18 mouse cellular contexts compared by ENCODE assay signal in the genomic region with DNA sequence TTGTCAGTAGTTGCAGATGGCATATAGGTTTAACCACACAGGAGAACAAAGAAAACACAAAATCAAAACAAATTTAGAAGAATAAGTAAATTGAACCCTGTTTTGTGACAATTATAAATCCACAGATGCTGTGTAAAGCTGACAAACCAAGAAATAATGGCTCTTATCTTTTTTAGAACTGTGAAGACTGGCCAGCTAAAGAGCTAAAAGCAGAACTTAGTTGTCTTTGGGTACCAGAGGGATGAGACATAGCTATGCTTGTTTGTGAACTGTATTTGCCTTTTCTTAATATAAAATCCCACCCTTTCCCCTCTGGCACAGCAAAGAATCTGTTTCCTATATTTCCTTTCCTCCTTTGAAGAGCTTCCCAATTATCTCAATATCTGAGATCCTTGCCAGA. TPM values are rescaled to one million over a fixed set of nuclear protein-coding genes. Genes with fewer than 3 reads are reported as not detected.
A peak's percentile ranks its signal among the peaks of the same experiment; 100 is the strongest.
DNase-seq lines count a peak whose midpoint lies in the region; TF ChIP-seq lines count a peak whose summit lies in the region.
"Had no signal": no experiment of that assay in that cellular context is flagged by ENCODE, and none has a peak within 500 bp of the region (broad histone marks: within the 10 kb centered on the region; RNA-seq: fewer than 3 reads in every experiment).

No protein-coding gene starts in this region.

- H3K27ac ChIP-seq in MEL (ENCODE audit: control insufficient read depth, low read depth, low read length), result no peak overlapping the region

- TF ChIP-seq POLR2A in MEL (IDR thresholded peaks at IDR 0.05; ENCODE audit: control insufficient read depth in 1 of 2, insufficient read depth in 1 of 2, low read depth in 1 of 2, low read length in 2 of 2, poor library complexity in 1 of 2), result no peak

- DNase-seq in MEL (ENCODE audit: low read depth, low spot score) (peak; percentile 70), liver (no peak)
- DNase-seq: adrenal gland, adult 2 months; adrenal gland, adult 8-10 months; adrenal gland, postnatal 10 days; adrenal gland, postnatal 14 days; adrenal gland, postnatal 25 days; adrenal gland, postnatal 36 days; B cell, adult 2 months; cerebellum, adult 11 months; cerebellum, adult 11-12 months; cerebellum, adult 18-20 months; cerebellum, adult 2 months; cerebellum, adult 8-10 months had no signal

- H3K79me2 ChIP-seq in MEL (ENCODE audit: control insufficient read depth, insufficient read depth, low read length, poor library complexity), result peaks cover 19% of the 10 kb centered on the region

- no peaks in the 10 kb centered on the region for H3K27me3 ChIP-seq in MEL (ENCODE audit: control insufficient read depth in 1 of 2, insufficient read depth in 2 of 2, low read length in 2 of 2)
- H3K27me3 ChIP-seq: CH12.LX, Patski had no signal

- peaks cover 0 to 59% of the 10 kb centered on the region in 2 experiments; a peak in 2 of 4 replicates for H3K36me3 ChIP-seq in MEL (ENCODE audit: control insufficient read depth in 1 of 2, insufficient read depth in 2 of 2, low read length in 2 of 2)

- no peak for TF ChIP-seq RAD21 in MEL (IDR thresholded peaks at IDR 0.05; ENCODE audit: low read depth, low read length)

- H3K9ac ChIP-seq in MEL (ENCODE audit: control insufficient read depth, low read depth, low read length, poor library complexity, severe bottlenecking), result no peak overlapping the region

- peak in 1 of 2 experiments; percentile 69; a peak in 2 of 4 replicates for TF ChIP-seq EP300 in MEL (IDR thresholded peaks at IDR 0.05; ENCODE audit: low read depth in 1 of 2, low read length in 2 of 2)

- H3K4me3 ChIP-seq in MEL (ENCODE audit: control insufficient read depth in 1 of 2, insufficient read depth in 1 of 2, low read depth in 2 of 2, low read length in 2 of 2), result no peak overlapping the region

- no peak for TF ChIP-seq CTCF in MEL (IDR thresholded peaks at IDR 0.05 in 2 of 3, conservative IDR thresholded peaks at IDR 0.05 in 1 of 3; ENCODE audit: control insufficient read depth in 1 of 3, insufficient read depth in 1 of 3, low read depth in 2 of 3, low read length in 3 of 3, poor library complexity in 1 of 3, severe bottlenecking in 1 of 3)

- peaks cover 30 to 32% of the 10 kb centered on the region in 2 experiments for H3K4me1 ChIP-seq in MEL (ENCODE audit: control insufficient read depth in 1 of 2, insufficient read depth in 2 of 2, low read length in 2 of 2)

- no peaks in the 10 kb centered on the region for H3K9me3 ChIP-seq in MEL (replicated peaks; ENCODE audit: insufficient read depth, low read length)
- H3K9me3 ChIP-seq: G1E had no signal

TF ChIP-seq in MEL, 35 proteins besides CTCF, POLR2A, EP300 and RAD21:
- TF ChIP-seq CHD2 (IDR thresholded peaks at IDR 0.05; ENCODE audit: low read length) (no peak), GATA1 (IDR thresholded peaks at IDR 0.05; ENCODE audit: low read depth, low read length) (peak; percentile 77)

RNA-seq across cellular contexts. Expression of gene Rnf130, which starts 9.0 kb away (rescaled TPM):
- total RNA-seq in MEL (2012; rRNA removed), result 78.2 and 81.1 TPM in 2 replicates
- polyA plus RNA-seq in MEL (2012; ENCODE audit: insufficient read depth in 1 of 2, insufficient read length in 2 of 2, low read depth in 1 of 2, low replicate concordance in 2 of 2, missing spikeins in 1 of 2), result 100 to 1,000 TPM in 1 of 2 experiments, 10 to 100 TPM in 1; 59.5 to 507 TPM
- total RNA-seq: CH12.LX had no signal
- polyA plus RNA-seq: C2C12 had no signal
